Mouse (Mus musculus) liver, adult 2 months (tissue): ENCODE measurements at regions not wholly inside any gene's neighbourhood (a gene's known extent, or its start where the extent isn't known, plus 50 kb on each side); places are given as distances from the start of the nearest gene placed in this dataset.

ENCODE experiments used
- DNase-seq: peaks from one replicate; pipeline ENCODE4 v3.0.0-alpha.2; 2011; ENCODE audit warnings: low read depth, low spot score; ENCODE audit errors: extremely low read depth
- H3K27ac ChIP-seq: fragments of 200-500 bp; replicated peaks from 2 replicates; pipeline ENCODE4 v1.5.1; 2012; ENCODE audit warnings: low read depth, mild to moderate bottlenecking, control low read depth, inconsistent platforms, low read length; ENCODE audit not compliant: insufficient read depth
- H3K27me3 ChIP-seq: fragments of 200-500 bp; 2 replicates; pipeline ENCODE4 v1.6.1; 2012; ENCODE audit warnings: mild to moderate bottlenecking, moderate library complexity, low read length, inconsistent platforms; ENCODE audit not compliant: control insufficient read depth, insufficient read depth
- H3K36me3 ChIP-seq: fragments of 200-500 bp; 2 replicates; pipeline ENCODE4 v1.6.1; 2012; ENCODE audit warnings: low read length, inconsistent platforms; ENCODE audit not compliant: control insufficient read depth, insufficient read depth
- H3K4me1 ChIP-seq: fragments of 200-500 bp; 2 replicates; pipeline ENCODE4 v1.6.1; 2011; ENCODE audit warnings: low read length; ENCODE audit not compliant: control insufficient read depth, insufficient read depth
- H3K4me3 ChIP-seq: fragments of 200-500 bp; 2 replicates; pipeline ENCODE4 v1.5.1; 2011; ENCODE audit warnings: low read depth, mild to moderate bottlenecking, control low read depth, low read length, moderate library complexity; ENCODE audit not compliant: insufficient read depth
- H3K79me2 ChIP-seq: fragments of 200-500 bp; 2 replicates; pipeline ENCODE4 v1.6.1; 2012; ENCODE audit warnings: inconsistent platforms, mild to moderate bottlenecking, low read length, moderate library complexity; ENCODE audit not compliant: control insufficient read depth, insufficient read depth
- H3K9ac ChIP-seq: fragments of 200-500 bp; 2 replicates; pipeline ENCODE4 v1.6.1; 2012; ENCODE audit warnings: low read depth, mild to moderate bottlenecking, control low read depth, inconsistent platforms, low read length
- CTCF ChIP-seq: fragments of 200-500 bp; IDR thresholded peaks from 2 replicates; pipeline ENCODE4 v1.5.1; 2011; ENCODE audit warnings: low read depth, low read length, control low read depth
- POLR2A ChIP-seq: fragments of 200-500 bp; IDR thresholded peaks from 2 replicates; pipeline ENCODE4 v1.6.1; 2011; ENCODE audit warnings: low read length, control low read depth; ENCODE audit not compliant: insufficient read depth; ENCODE audit errors: extremely low read depth
- WGBS: fragments of 180-500 bp; shearing (Covaris S2); methylation state at CpG from one replicate; pipeline ENCODE4 v1.1.7; 2018; 5-methylcytosine and 5-hydroxymethylcytosine counted together

DNA sequence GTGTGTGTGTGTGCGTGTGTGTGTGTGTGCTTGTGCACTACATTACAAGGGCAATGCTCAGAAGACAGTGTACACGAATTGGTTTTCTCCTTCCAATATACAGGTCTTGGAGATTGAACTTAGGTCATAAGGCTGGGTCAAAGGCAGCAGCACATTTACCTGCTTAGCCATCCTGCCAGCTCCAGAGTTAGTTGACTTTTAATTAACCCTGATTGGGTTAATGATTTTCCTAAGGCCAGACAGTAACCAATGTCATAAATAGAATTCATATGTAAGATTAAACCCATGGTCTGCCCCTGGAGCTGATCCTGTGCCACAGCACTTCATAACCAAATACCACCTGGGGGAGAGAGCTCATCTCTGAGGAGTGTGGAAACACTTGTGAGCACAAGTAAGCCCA is 81.3 kb upstream of the Cenpw start:
- Histone ChIP-seq H3K4me1 (no peaks in the 10 kb centered on the region), H3K4me3 (no peak overlapping the region), H3K27ac (no peak overlapping the region), H3K36me3 (no peaks in the 10 kb centered on the region), H3K27me3 (peaks cover 3% of the 10 kb centered on the region; the same call in 1 of the 2 replicates), H3K9ac (no peak overlapping the region), H3K79me2 (no peaks in the 10 kb centered on the region)
- no peak for DNase-seq
- WGBS, result 72% methylated on average over 2 of the region's 2 CpGs
- TF ChIP-seq POLR2A (no peak), CTCF (no peak)

DNA sequence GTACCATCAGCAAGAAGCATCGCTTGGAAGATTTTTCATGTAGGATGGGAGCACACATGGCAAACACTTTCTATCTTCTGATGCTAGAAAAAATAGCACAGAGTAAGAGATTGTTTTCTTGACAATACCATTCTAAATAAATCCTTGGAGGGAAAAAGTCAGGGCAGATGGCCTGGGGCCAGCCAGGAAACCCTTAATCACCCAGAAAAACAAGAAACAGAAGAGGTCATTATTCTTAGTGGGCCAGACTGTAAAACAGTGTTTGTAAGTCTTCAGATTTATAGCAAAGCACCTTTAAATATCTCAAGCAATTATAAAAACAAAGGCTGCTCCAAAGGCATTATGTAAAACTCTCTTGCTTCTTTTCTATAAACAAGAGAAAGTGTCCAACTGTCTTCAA is 80.1 kb upstream of the Cenpw start:
- no peak for DNase-seq
- Histone ChIP-seq H3K4me3 (no peak overlapping the region), H3K9ac (no peak overlapping the region), H3K79me2 (no peaks in the 10 kb centered on the region), H3K4me1 (no peaks in the 10 kb centered on the region), H3K27me3 (peaks cover 3% of the 10 kb centered on the region; the same call in 1 of the 2 replicates), H3K36me3 (no peaks in the 10 kb centered on the region), H3K27ac (no peak overlapping the region)
- WGBS, result 98% methylated on average over 1 of the region's 1 CpGs
- no peak for TF ChIP-seq POLR2A

DNA sequence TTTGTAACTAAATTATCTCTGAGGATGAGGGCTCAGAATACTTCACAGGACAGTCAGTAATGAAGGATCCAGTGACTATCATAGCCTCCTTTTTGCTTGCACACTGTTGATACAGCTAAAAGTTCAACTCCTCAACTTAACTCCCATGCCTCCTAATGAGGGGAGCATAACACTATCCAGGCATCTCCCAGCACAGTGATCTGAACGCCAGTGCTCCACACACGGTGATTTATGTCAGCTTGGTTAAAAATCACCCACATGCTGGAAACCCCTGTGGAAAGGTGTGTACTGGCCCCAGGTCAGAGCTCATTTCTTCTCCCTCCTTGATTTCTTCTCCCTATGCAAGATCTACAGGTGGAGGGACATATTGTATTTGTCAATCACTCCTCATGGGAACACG is 79.6 kb upstream of the Cenpw start:
- Histone ChIP-seq H3K36me3 (no peaks in the 10 kb centered on the region), H3K4me1 (no peaks in the 10 kb centered on the region), H3K4me3 (no peak overlapping the region), H3K9ac (no peak overlapping the region), H3K79me2 (no peaks in the 10 kb centered on the region), H3K27ac (no peak overlapping the region), H3K27me3 (peaks cover 3% of the 10 kb centered on the region; the same call in 1 of the 2 replicates)
- no peak for TF ChIP-seq CTCF
- TF ChIP-seq POLR2A, result no peak
- WGBS, result 61% methylated on average over 3 of the region's 3 CpGs
- no peak for DNase-seq

DNA sequence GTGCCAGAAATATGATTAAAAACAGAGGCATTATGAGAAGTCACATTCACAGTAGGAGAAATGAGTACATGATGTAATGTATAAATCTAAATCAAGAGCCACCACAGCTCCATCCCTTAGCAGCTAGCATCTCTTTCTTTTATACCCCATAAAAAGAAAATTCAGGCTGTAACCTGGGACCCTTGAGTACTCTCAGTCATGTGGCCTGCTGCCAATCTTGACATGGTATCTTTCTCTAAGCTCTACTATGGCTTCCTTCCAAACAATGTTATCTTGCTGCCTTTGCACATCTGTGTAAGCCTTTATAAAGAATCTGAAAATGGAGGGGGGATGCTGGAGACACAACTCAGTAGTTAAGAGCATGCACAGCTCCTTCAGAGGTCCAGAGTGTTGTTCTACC is 78.6 kb upstream of the Cenpw start:
- no peaks in the 10 kb centered on the region for H3K79me2 ChIP-seq
- no peaks in the 10 kb centered on the region for H3K4me1 ChIP-seq
- DNase-seq, result no peak
- H3K4me3 ChIP-seq, result no peak overlapping the region
- H3K27me3 ChIP-seq, result peaks cover 3% of the 10 kb centered on the region; the same call in 1 of the 2 replicates
- no peaks in the 10 kb centered on the region for H3K36me3 ChIP-seq
- no peak overlapping the region for H3K9ac ChIP-seq
- TF ChIP-seq CTCF (no peak), POLR2A (no peak)
- H3K27ac ChIP-seq, result no peak overlapping the region

DNA sequence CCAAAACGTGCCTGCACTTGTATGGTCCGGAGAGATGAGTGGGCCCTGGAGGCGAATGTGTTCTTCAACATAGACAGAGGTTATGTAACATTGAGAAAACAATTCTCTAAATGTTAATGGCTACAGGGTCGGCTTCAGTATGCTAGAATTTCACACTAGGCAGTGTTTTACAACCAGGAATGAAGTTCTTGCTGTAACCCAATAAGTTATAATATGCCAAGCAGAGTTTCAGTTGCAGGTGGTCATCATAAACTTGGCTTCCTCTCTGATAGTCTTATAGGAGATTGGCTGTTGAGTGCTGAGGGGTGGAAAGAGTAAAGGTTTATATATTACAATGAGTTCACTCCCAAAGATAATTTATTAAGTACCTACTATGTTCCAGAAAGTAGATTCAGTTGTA is 64.8 kb upstream of the Cenpw start:
- no peaks in the 10 kb centered on the region for H3K36me3 ChIP-seq
- no peak for TF ChIP-seq POLR2A
- TF ChIP-seq CTCF, result no peak
- H3K79me2 ChIP-seq, result no peaks in the 10 kb centered on the region
- no peak overlapping the region for H3K27ac ChIP-seq
- no peak for DNase-seq
- H3K4me3 ChIP-seq, result no peak overlapping the region
- 81% methylated on average over 4 of the region's 4 CpGs for WGBS
- no peak overlapping the region for H3K9ac ChIP-seq
- no peaks in the 10 kb centered on the region for H3K27me3 ChIP-seq
- no peaks in the 10 kb centered on the region for H3K4me1 ChIP-seq

DNA sequence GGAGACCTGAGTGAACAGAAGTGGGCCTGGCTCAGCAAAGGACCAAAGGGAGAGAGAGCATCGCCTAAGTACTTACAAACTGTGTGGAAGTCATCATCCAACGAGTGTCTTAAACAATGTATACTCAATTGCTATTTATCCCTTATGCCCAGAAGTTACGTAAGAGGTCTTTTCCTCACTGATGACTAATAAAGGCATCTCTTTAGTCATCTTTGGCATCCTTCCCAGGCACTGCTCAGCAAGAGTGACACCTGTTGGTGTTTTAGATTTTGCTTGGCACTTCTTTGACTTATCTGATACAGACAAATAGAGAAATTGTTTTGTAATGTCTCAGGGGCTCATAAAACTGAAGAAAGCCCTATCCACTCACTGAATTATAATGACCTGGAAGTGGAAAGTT is 59.4 kb upstream of the Cenpw start:
- peak; percentile 45 for DNase-seq

More for the DNA sequence above, 59.4 kb upstream of the Cenpw start:
- Histone ChIP-seq H3K4me3 (no peak overlapping the region), H3K9ac (no peak overlapping the region), H3K27ac (no peak overlapping the region), H3K4me1 (no peaks in the 10 kb centered on the region), H3K27me3 (no peaks in the 10 kb centered on the region), H3K36me3 (no peaks in the 10 kb centered on the region), H3K79me2 (no peaks in the 10 kb centered on the region)
- no peak for TF ChIP-seq CTCF
- no peak for TF ChIP-seq POLR2A
- WGBS, result 45% methylated on average over 3 of the region's 3 CpGs
